Mouse (Mus musculus) MEL (cell line): ENCODE results near the gene Atl3. TPM values are rescaled to one million over a fixed set of nuclear protein-coding genes. Genes with fewer than 3 reads are reported as not detected.
A peak's percentile ranks its signal among the peaks of the same experiment; 100 is the strongest.

ENCODE experiments used
- DNase-seq: peaks from one replicate; pipeline ENCODE4 v3.0.0; 2011; ENCODE audit warnings: low read depth, low spot score
- H3K27ac ChIP-seq: 2 replicates; pipeline ENCODE4 v1.5.1; 2012; ENCODE audit warnings: low read depth, mild to moderate bottlenecking, control low read depth, low read length, moderate library complexity; ENCODE audit not compliant: control insufficient read depth
- H3K27me3 ChIP-seq, 2 experiments: fragments of 150-350 bp in 1 of 2; sonication (generic) in 1 of 2; 2 replicates each; pipeline ENCODE4 v1.6.1; 2012; ENCODE audit warnings: low read length in 2 of 2, mild to moderate bottlenecking in 2 of 2, improper control_type of control experiment in 1 of 2, moderate library complexity in 1 of 2; ENCODE audit not compliant: insufficient read depth in 2 of 2, control insufficient read depth in 1 of 2
- H3K36me3 ChIP-seq, 2 experiments: 2 replicates each; pipeline ENCODE4 v1.6.1; 2012 to 2014; ENCODE audit warnings: low read length in 2 of 2, improper control_type of control experiment in 1 of 2, inconsistent platforms in 1 of 2, mild to moderate bottlenecking in 1 of 2; ENCODE audit not compliant: insufficient read depth in 2 of 2, control insufficient read depth in 1 of 2
- H3K4me1 ChIP-seq, 2 experiments: fragments of 150-350 bp in 1 of 2; sonication (generic) in 1 of 2; 2 replicates each; pipeline ENCODE4 v1.6.1; 2012; ENCODE audit warnings: low read length in 2 of 2, improper control_type of control experiment in 1 of 2, mild to moderate bottlenecking in 1 of 2; ENCODE audit not compliant: insufficient read depth in 2 of 2, control insufficient read depth in 1 of 2
- H3K4me3 ChIP-seq, 2 experiments: fragments of 150-350 bp in 1 of 2; sonication (generic) in 1 of 2; 2 replicates each; pipeline ENCODE4 v1.5.1; 2012; ENCODE audit warnings: low read depth in 2 of 2, low read length in 2 of 2, mild to moderate bottlenecking in 2 of 2, moderate library complexity in 2 of 2, control low read depth in 1 of 2, improper control_type of control experiment in 1 of 2; ENCODE audit not compliant: control insufficient read depth in 1 of 2, insufficient read depth in 1 of 2
- H3K79me2 ChIP-seq: 2 replicates; pipeline ENCODE4 v1.6.1; 2012; ENCODE audit warnings: mild to moderate bottlenecking, low read length, moderate library complexity; ENCODE audit not compliant: control insufficient read depth, poor library complexity, insufficient read depth
- H3K9ac ChIP-seq: 2 replicates; pipeline ENCODE4 v1.6.1; 2012; ENCODE audit warnings: low read depth, mild to moderate bottlenecking, control low read depth, low read length, moderate library complexity; ENCODE audit not compliant: control insufficient read depth, poor library complexity, severe bottlenecking
- H3K9me3 ChIP-seq: fragments of 150-350 bp; sonication (generic); replicated peaks from 2 replicates; pipeline ENCODE4 v1.6.1; 2012; ENCODE audit warnings: mild to moderate bottlenecking, low read length, improper control_type of control experiment, moderate library complexity; ENCODE audit not compliant: insufficient read depth
- BHLHE40 ChIP-seq: IDR thresholded peaks from 2 replicates; pipeline ENCODE4 v1.6.1; 2012; ENCODE audit warnings: low read depth, mild to moderate bottlenecking, inconsistent platforms, low read length, improper control_type of control experiment, borderline replicate concordance
- CTCF ChIP-seq, 3 experiments: IDR thresholded peaks in 2 of 3; conservative IDR thresholded peaks in 1 of 3; 2 replicates each; pipeline ENCODE4 v1.5.1; 2011 to 2012; ENCODE audit warnings: low read length in 3 of 3, low read depth in 2 of 3, mild to moderate bottlenecking in 2 of 3, improper control_type of control experiment in 1 of 3, inconsistent platforms in 1 of 3, mixed read lengths in 1 of 3, moderate library complexity in 1 of 3; ENCODE audit not compliant: control insufficient read depth in 1 of 3, insufficient read depth in 1 of 3, poor library complexity in 1 of 3, severe bottlenecking in 1 of 3
- E2F4 ChIP-seq: IDR thresholded peaks from 2 replicates; pipeline ENCODE4 v1.6.1; 2011; ENCODE audit warnings: low read depth, low read length, improper control_type of control experiment, borderline replicate concordance
- ELF1 ChIP-seq: IDR thresholded peaks from 2 replicates; pipeline ENCODE4 v1.6.1; 2014; ENCODE audit warnings: low read depth, mild to moderate bottlenecking, inconsistent platforms, low read length, improper control_type of control experiment, moderate library complexity
- EP300 ChIP-seq, 2 experiments: IDR thresholded peaks; 2 replicates each; pipeline ENCODE4 v1.6.1; 2011; ENCODE audit warnings: improper control_type of control experiment in 2 of 2, low read length in 2 of 2, low read depth in 1 of 2, mild to moderate bottlenecking in 1 of 2
- GATA1 ChIP-seq: IDR thresholded peaks from 2 replicates; pipeline ENCODE4 v1.6.1; 2011; ENCODE audit warnings: low read depth, low read length, improper control_type of control experiment
- HCFC1 ChIP-seq: IDR thresholded peaks from 2 replicates; pipeline ENCODE4 v1.6.1; 2012; ENCODE audit warnings: low read depth, mild to moderate bottlenecking, inconsistent platforms, low read length, improper control_type of control experiment, moderate library complexity
- MEF2A ChIP-seq: IDR thresholded peaks from 2 replicates; pipeline ENCODE4 v1.6.1; 2014; ENCODE audit warnings: low read depth, mild to moderate bottlenecking, inconsistent platforms, low read length, improper control_type of control experiment; ENCODE audit not compliant: poor library complexity, insufficient replicate concordance, severe bottlenecking; ENCODE audit errors: extremely low read depth
- MXI1 ChIP-seq: IDR thresholded peaks from 2 replicates; pipeline ENCODE4 v1.6.1; 2011; ENCODE audit warnings: mild to moderate bottlenecking, low read depth, low read length, improper control_type of control experiment
- MYB ChIP-seq: IDR thresholded peaks from 2 replicates; pipeline ENCODE4 v1.6.1; 2011; ENCODE audit warnings: mild to moderate bottlenecking, low read depth, low read length, improper control_type of control experiment
- POLR2A ChIP-seq, 2 experiments: IDR thresholded peaks; 2 replicates each; pipeline ENCODE4 v1.6.1; 2011 to 2012; ENCODE audit warnings: low read length in 2 of 2, mild to moderate bottlenecking in 2 of 2, control low read depth in 1 of 2, improper control_type of control experiment in 1 of 2, low read depth in 1 of 2, moderate library complexity in 1 of 2; ENCODE audit not compliant: control insufficient read depth in 1 of 2, insufficient read depth in 1 of 2, poor library complexity in 1 of 2
- POLR2AphosphoS5 ChIP-seq: IDR thresholded peaks from 2 replicates; pipeline ENCODE4 v1.6.1; 2012; ENCODE audit warnings: low read depth, borderline replicate concordance, mild to moderate bottlenecking, inconsistent platforms, low read length, moderate library complexity, mixed read lengths
- RCOR1 ChIP-seq: IDR thresholded peaks from 2 replicates; pipeline ENCODE4 v1.6.1; 2012; ENCODE audit warnings: low read depth, mild to moderate bottlenecking, inconsistent platforms, low read length, improper control_type of control experiment
- SIN3A ChIP-seq: IDR thresholded peaks from 2 replicates; pipeline ENCODE4 v1.6.1; 2012; ENCODE audit warnings: low read length, improper control_type of control experiment, inconsistent platforms
- TBP ChIP-seq: IDR thresholded peaks from 2 replicates; pipeline ENCODE4 v1.8.0; 2011; ENCODE audit warnings: low read depth, low read length, improper control_type of control experiment
- UBTF ChIP-seq: IDR thresholded peaks from 2 replicates; pipeline ENCODE4 v1.6.1; 2012; ENCODE audit warnings: low read depth, mild to moderate bottlenecking, inconsistent platforms, low read length, improper control_type of control experiment, moderate library complexity, borderline replicate concordance; ENCODE audit not compliant: insufficient read depth
- USF1 ChIP-seq: IDR thresholded peaks from 2 replicates; pipeline ENCODE4 v1.6.1; 2014; ENCODE audit warnings: low read depth, mild to moderate bottlenecking, inconsistent platforms, low read length, improper control_type of control experiment, moderate library complexity
- USF2 ChIP-seq, 2 experiments: IDR thresholded peaks; 2 replicates each; pipeline ENCODE4 v1.6.1; 2011 to 2012; ENCODE audit warnings: improper control_type of control experiment in 2 of 2, low read length in 2 of 2, borderline replicate concordance in 1 of 2, inconsistent platforms in 1 of 2, low read depth in 1 of 2, mild to moderate bottlenecking in 1 of 2; ENCODE audit not compliant: insufficient read depth in 1 of 2
- ZNF384 ChIP-seq: IDR thresholded peaks from 2 replicates; pipeline ENCODE4 v1.6.1; 2012; ENCODE audit warnings: low read depth, mild to moderate bottlenecking, inconsistent platforms, low read length, improper control_type of control experiment
- polyA plus RNA-seq, 2 experiments: library from polyadenylated mRNA; stranded (reverse) in 1 of 2; unstranded in 1 of 2; fragments of >175 nt in 1 of 2; fragments of >200 nt in 1 of 2; gene quantifications; 2 replicates each; pipeline versions ENCODE4 v1.2.1 to v1.2.4; 2012; ENCODE audit warnings: low replicate concordance in 2 of 2, low read depth in 1 of 2; ENCODE audit not compliant: insufficient read length in 2 of 2, insufficient read depth in 1 of 2, missing spikeins in 1 of 2
- total RNA-seq: library from RNA; depleted of rRNA; stranded (reverse); fragments of 300-350 nt; gene quantifications from 2 replicates; pipeline ENCODE4 v1.2.3, GENCODE M21; 2012

Atl3 gene
- total and polyA plus RNA-seq, 3 experiments = 15.3 to 16.4 TPM; not detected in 1

DNA sequence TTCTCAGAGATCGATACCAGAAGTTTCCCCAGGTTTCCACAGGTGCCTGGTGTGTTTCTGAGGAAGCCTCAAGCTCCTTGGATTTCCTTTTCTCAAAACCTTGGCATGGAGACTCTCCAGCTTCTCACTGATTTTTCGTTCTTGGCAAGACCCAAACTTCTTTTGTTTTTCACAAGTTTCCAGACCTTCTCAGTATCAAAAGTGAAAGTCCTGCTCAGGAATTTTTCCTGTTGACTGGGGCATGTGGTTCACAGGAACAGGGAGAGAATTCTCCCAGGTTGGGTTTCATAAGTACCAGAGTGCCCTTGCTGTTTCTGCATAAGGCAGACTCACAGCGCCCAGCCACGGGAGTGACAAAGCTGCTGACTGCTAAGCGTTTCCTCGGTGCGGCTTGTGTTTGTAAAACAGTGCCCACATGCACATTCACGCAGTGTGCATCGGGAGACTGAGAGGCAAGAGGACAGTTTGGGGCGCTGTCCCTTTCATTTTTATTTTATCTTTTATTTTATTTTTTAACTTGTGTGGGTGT is 68.8 kb downstream of the Atl3 start:
- no peak overlapping the region for H3K27ac ChIP-seq
- H3K36me3 ChIP-seq = peaks cover 0 to 11% of the 10 kb centered on the region in 2 experiments; a peak in 2 of 4 replicates
- no peaks in the 10 kb centered on the region for H3K27me3 ChIP-seq
- DNase-seq = no peak
- H3K4me1 ChIP-seq = peaks cover 4 to 14% of the 10 kb centered on the region in 2 experiments
- H3K9ac ChIP-seq = no peak overlapping the region
- TF ChIP-seq BHLHE40 = no peak
- no peak for TF ChIP-seq SIN3A
- no peak for TF ChIP-seq POLR2AphosphoS5
- no peak for TF ChIP-seq EP300 (IDR thresholded peaks at IDR 0.05; ENCODE audit: low read depth in 1 of 2, low read length in 2 of 2)
- no peak for TF ChIP-seq E2F4
- no peak for TF ChIP-seq POLR2A (IDR thresholded peaks at IDR 0.05; ENCODE audit: control insufficient read depth in 1 of 2, insufficient read depth in 1 of 2, low read depth in 1 of 2, low read length in 2 of 2, poor library complexity in 1 of 2)
- TF ChIP-seq MEF2A = no peak
- TF ChIP-seq CTCF (IDR thresholded peaks at IDR 0.05 in 2 of 3, conservative IDR thresholded peaks at IDR 0.05 in 1 of 3; ENCODE audit: control insufficient read depth in 1 of 3, insufficient read depth in 1 of 3, low read depth in 2 of 3, low read length in 3 of 3, poor library complexity in 1 of 3, severe bottlenecking in 1 of 3) = no peak
- TF ChIP-seq MXI1 = no peak
- no peak for TF ChIP-seq MYB
- TF ChIP-seq UBTF = no peak
- no peak for TF ChIP-seq HCFC1
- TF ChIP-seq USF1 = no peak
- TF ChIP-seq ELF1 = no peak
- H3K79me2 ChIP-seq = peaks cover 2% of the 10 kb centered on the region; the same call in 1 of the 2 replicates
- H3K4me3 ChIP-seq = no peak overlapping the region
- no peaks in the 10 kb centered on the region for H3K9me3 ChIP-seq

DNA sequence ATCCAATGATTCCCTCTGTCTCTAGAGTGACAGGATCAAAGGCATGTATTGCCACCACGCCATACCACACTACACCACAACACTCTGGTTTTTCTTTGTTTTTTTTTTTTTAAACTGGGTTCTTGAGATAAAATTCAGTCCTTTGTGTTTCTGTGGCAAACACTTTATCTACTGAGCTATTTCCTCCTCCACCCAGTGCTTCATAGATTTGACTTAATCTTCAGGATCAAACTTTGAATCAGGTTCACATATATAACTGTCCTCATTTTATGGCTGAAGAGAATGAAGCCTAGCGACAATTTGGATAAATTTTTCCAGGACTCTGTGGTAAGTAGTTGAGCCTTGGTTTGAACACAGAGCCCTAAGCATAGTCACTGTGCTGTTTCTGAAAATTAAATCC is 69.8 kb downstream of the Atl3 start:
- Histone ChIP-seq H3K9ac (no peak overlapping the region), H3K79me2 (no peaks in the 10 kb centered on the region), H3K27ac (no peak overlapping the region), H3K27me3 (no peaks in the 10 kb centered on the region), H3K9me3 (no peaks in the 10 kb centered on the region), H3K4me1 (peaks cover 4 to 14% of the 10 kb centered on the region in 2 experiments), H3K36me3 (peaks cover 0 to 11% of the 10 kb centered on the region in 2 experiments; a peak in 2 of 4 replicates), H3K4me3 (no peak overlapping the region)
- TF ChIP-seq GATA1 = peak; percentile 51
- TF ChIP-seq TBP = no peak
- peak; percentile 63 for TF ChIP-seq RCOR1
- peak in 1 of 2 experiments; percentile 29; a peak in 1 of 4 replicates for TF ChIP-seq EP300 (IDR thresholded peaks at IDR 0.05; ENCODE audit: low read depth in 1 of 2, low read length in 2 of 2)
- TF ChIP-seq BHLHE40 = no peak
- no peak for TF ChIP-seq USF2 (IDR thresholded peaks at IDR 0.05; ENCODE audit: borderline replicate concordance in 1 of 2, insufficient read depth in 1 of 2, low read depth in 1 of 2, low read length in 2 of 2)
- TF ChIP-seq ZNF384 = peak; percentile 65
- DNase-seq = no peak
